Mouse (Mus musculus): Measurements from ENCODE around the gene Fat2. TPM values are rescaled to one million over a fixed set of nuclear protein-coding genes. Genes with fewer than 3 reads are reported as not detected.

Gene Fat2
- total RNA-seq, 2 experiments from 2014 or later = 0.25 to 0.61 TPM

- peak in 1 of 2 experiments; percentile 24 for DNase-seq (ENCODE audit: low spot score in 2 of 2)
- Histone ChIP-seq H3K27ac (no peak overlapping the region), H3K4me3 (no peak overlapping the region)
- peak; percentile 23 for TF ChIP-seq CTCF (conservative IDR thresholded peaks at IDR 0.05)
Measured at GRCm38 (mm10) chr11:55262000-55262399, 74.4 kb downstream of the Fat2 start.

GRCm38 (mm10) chr11:55261105-55261504 lies 75.3 kb downstream of the Fat2 start:
- DNase-seq (ENCODE audit: low spot score in 2 of 2) = no peak
- Histone ChIP-seq H3K4me3 (no peak overlapping the region), H3K27ac (no peak overlapping the region)
- no peak for TF ChIP-seq CTCF (conservative IDR thresholded peaks at IDR 0.05)

GRCm38 (mm10) chr11:55253391-55253790 lies 83.0 kb downstream of the Fat2 start:
- DNase-seq (ENCODE audit: low spot score in 2 of 2) = no peak
- no peak for TF ChIP-seq CTCF (conservative IDR thresholded peaks at IDR 0.05)
- Histone ChIP-seq H3K4me3 (no peak overlapping the region), H3K27ac (no peak overlapping the region)

- DNase-seq (ENCODE audit: low spot score in 2 of 2) = peak; percentile 42 to 46
- no peak overlapping the region; the same call in 1 of the 2 replicates for H3K27ac ChIP-seq
- TF ChIP-seq CTCF (conservative IDR thresholded peaks at IDR 0.05) = no peak
- H3K4me3 ChIP-seq = no peak overlapping the region
Measured at GRCm38 (mm10) chr11:55250527-55250926, 85.8 kb downstream of the Fat2 start.

- DNase-seq (ENCODE audit: low spot score in 2 of 2) = peak; percentile 70 to 86
- TF ChIP-seq CTCF (conservative IDR thresholded peaks at IDR 0.05) = peak; percentile 85
- Histone ChIP-seq H3K4me3 (no peak overlapping the region), H3K27ac (no peak overlapping the region)
Measured at GRCm38 (mm10) chr11:55240556-55240955, 95.8 kb downstream of the Fat2 start.

GRCm38 (mm10) chr11:55239496-55239895 lies 96.9 kb downstream of the Fat2 start:
- no peak for DNase-seq (ENCODE audit: low spot score in 2 of 2)
- Histone ChIP-seq H3K27ac (no peak overlapping the region), H3K4me3 (no peak overlapping the region)

DNA sequence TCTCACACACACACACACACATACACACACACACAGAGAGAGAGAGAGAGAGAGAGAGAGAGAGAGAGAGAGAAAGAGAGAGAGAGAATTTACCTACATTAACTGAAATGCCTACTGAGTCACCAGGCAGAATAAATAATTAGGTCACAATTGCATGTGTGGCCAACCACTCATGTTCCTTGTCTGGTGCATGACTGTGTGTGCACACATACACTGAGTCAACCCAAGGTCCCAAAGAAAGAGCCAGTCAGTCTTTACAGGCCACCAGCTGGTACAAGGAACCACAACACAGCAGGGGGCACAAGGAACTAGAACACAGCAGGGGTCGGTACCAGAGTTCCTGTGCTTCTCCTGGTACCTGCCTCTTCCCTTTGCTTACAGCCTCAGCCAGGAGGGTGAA lies 99.5 kb downstream of the Fat2 start:
- H3K4me3 ChIP-seq = no peak overlapping the region
- no peak overlapping the region for H3K27ac ChIP-seq
- no peak for DNase-seq (ENCODE audit: low spot score in 2 of 2)
- no peak for TF ChIP-seq CTCF (conservative IDR thresholded peaks at IDR 0.05)

More at GRCm38 (mm10) chr11:55239496-55239895, 96.9 kb downstream of the Fat2 start:
- no peak for TF ChIP-seq CTCF (conservative IDR thresholded peaks at IDR 0.05)

- DNase-seq (ENCODE audit: low spot score in 2 of 2) = no peak
- H3K27ac ChIP-seq = no peak overlapping the region
- no peak overlapping the region for H3K4me3 ChIP-seq
- no peak for TF ChIP-seq CTCF (conservative IDR thresholded peaks at IDR 0.05)
Measured at GRCm38 (mm10) chr11:55234791-55235190, 101.6 kb downstream of the Fat2 start.

DNA sequence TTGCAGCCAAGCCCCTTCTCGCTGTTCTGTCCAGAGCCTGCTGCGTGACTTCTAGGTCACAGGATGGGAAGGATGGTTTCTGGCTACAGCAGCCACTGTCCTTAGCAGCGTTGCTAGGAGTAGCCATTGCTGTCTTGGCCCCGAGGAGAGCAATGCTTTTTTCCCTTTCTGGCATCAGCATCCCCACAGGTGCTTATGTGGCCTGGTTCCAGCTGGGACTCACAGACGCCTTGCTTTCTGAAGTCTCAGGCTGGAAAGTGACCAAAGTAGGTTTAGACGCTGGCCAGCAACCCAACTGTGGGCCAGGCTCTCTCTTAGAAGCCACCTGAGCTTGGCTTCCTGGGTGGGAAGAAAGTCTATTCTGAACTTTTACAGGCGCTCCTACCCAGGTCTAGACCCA lies 102.1 kb downstream of the Fat2 start:
- no peak overlapping the region for H3K4me3 ChIP-seq
- TF ChIP-seq CTCF (conservative IDR thresholded peaks at IDR 0.05) = no peak
- DNase-seq (ENCODE audit: low spot score in 2 of 2) = no peak
- no peak overlapping the region for H3K27ac ChIP-seq

GRCm38 (mm10) chr11:55231034-55231433 lies 105.3 kb downstream of the Fat2 start:
- TF ChIP-seq CTCF (conservative IDR thresholded peaks at IDR 0.05) = no peak
- no peak for DNase-seq (ENCODE audit: low spot score in 2 of 2)
- H3K4me3 ChIP-seq = no peak overlapping the region
- no peak overlapping the region for H3K27ac ChIP-seq

DNA sequence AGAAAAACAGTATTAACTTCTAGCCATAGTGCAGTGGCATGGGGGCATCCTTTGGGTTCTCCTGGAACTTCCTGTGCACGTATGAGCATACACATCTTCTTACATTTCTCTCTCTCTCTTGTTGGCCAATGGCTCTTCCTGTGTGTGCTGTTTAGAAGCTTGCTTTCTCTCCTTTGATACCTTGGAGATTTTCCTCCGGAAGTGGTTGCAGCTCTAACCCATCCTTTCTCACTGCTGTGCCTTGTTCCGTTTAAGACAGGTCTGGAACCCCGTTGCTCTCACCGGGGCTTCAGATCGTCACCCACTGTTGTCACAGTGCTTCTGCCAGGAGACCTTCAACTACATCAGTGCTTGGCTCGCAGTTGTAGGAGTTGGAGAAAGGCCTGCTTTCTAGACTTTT lies 115.1 kb downstream of the Fat2 start:
- no peak for DNase-seq (ENCODE audit: low spot score in 2 of 2)

DNA sequence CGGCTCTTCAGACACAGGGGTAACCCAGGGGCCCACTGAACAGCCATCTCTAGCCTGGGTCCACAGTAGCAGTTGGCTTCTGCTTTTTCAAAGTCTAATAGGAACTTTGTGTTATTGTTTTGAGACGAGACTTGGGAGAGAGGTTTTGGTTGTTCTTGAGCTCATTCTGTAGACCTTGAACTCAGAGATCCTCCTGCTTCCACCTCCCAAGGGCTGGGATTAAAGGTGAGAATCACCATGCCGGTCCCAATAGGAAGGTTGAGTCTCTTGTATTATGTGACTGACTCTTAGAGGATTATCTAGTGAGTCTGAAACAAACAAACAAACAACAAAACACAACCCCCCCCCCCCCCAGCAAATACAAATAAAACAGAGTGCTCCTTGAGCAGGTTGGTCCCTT lies 117.9 kb downstream of the Fat2 start:
- DNase-seq (ENCODE audit: low spot score in 2 of 2) = no peak
- TF ChIP-seq CTCF (conservative IDR thresholded peaks at IDR 0.05) = no peak
- H3K4me3 ChIP-seq = no peak overlapping the region
- H3K27ac ChIP-seq = no peak overlapping the region

More for the DNA sequence above, 115.1 kb downstream of the Fat2 start:
- Histone ChIP-seq H3K27ac (no peak overlapping the region), H3K4me3 (no peak overlapping the region)
- TF ChIP-seq CTCF (conservative IDR thresholded peaks at IDR 0.05) = no peak

GRCm38 (mm10) chr11:55217880-55218279 lies 118.5 kb downstream of the Fat2 start:
- TF ChIP-seq CTCF (conservative IDR thresholded peaks at IDR 0.05) = no peak
- no peak for DNase-seq (ENCODE audit: low spot score in 2 of 2)
- Histone ChIP-seq H3K27ac (peak overlapping the region; percentile 72; the same call in 1 of the 2 replicates), H3K4me3 (no peak overlapping the region)

- Histone ChIP-seq H3K27ac (peak overlapping the region; percentile 72), H3K4me3 (no peak overlapping the region)
- DNase-seq (ENCODE audit: low spot score in 2 of 2) = no peak
- no peak for TF ChIP-seq CTCF (conservative IDR thresholded peaks at IDR 0.05)
Measured at GRCm38 (mm10) chr11:55217418-55217817, 118.9 kb downstream of the Fat2 start.

GRCm38 (mm10) chr11:55216830-55217229 lies 119.5 kb downstream of the Fat2 start:
- Histone ChIP-seq H3K4me3 (no peak overlapping the region), H3K27ac (peak overlapping the region; percentile 72)
- DNase-seq (ENCODE audit: low spot score in 2 of 2) = peak in 1 of 2 experiments; percentile 45
- no peak for TF ChIP-seq CTCF (conservative IDR thresholded peaks at IDR 0.05)

Measured in layer of hippocampus, adult 2 months (tissue).